Mouse (Mus musculus): ENCODE measurements around the gene Irf9. TPM values are rescaled to one million over a fixed set of nuclear protein-coding genes. Genes with fewer than 3 reads are reported as not detected.

Gene Irf9
- polyA plus RNA-seq (2016; fragmentation: Nextera tagmentation; extraction: Ambion mirVana): 8.7 and 9.4 TPM in 2 replicates

DNA sequence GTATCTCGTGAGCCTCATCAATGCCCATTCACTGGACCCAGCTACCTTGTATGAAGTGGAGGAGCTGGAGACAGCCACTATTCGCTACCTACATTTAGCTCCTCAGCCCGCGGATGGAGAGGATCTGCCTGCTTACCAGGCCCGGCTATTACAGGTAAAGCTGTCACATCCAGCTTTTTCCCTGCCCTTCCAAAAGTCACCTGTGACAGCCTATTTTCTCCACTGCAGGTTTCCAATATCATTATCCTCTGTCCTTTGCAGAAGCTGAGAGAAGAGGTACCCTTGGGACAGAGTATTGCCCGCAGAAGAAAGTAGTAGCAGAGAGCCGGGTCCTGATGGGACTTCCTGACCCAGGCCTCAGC, at the start of gene Irf9:
Gene Irf9, plus strand, starts transcription at position 301 of the 362 bp plus-strand sequence.
- H3K36me3 ChIP-seq: peaks cover 84% of the 10 kb centered on the region
- WGBS: 86% methylated on average over 7 of the region's 7 CpGs
- no peaks in the 10 kb centered on the region for H3K27me3 ChIP-seq (replicated peaks)
- peaks cover 4% of the 10 kb centered on the region for H3K4me1 ChIP-seq (replicated peaks)
- H3K4me2 ChIP-seq: peak within 1 kb of the TSS; percentile 69
- H3K9me3 ChIP-seq (replicated peaks): no peaks in the 10 kb centered on the region
- peak within 1 kb of the TSS; percentile 66 for H3K9ac ChIP-seq
- no peak for ATAC-seq (ENCODE audit: insufficient number of reproducible peaks, low FRiP score)
- H3K4me3 ChIP-seq: peak within 1 kb of the TSS; percentile 46
- H3K27ac ChIP-seq (ENCODE audit: poor library complexity, severe bottlenecking): peak within 1 kb of the TSS; percentile 68

DNA sequence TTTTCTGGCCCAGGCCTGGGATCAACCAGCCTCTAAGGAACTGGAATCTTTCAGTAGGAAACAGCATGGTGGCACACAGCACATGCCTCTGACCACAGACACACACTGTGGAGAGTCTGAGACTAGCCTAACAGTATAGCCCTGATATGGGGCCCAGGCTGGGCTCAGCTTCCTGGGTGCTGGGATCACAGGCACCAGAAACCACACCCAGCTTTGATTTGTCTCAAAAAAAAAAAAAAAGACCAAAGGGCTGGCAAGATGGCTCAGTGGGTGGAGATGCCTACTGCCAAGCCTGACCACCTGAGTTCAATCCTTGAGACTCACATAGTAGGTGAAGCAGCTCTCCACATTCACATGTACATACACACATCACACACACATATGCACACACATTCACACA, 48.7 kb upstream of the Irf9 start:
- Histone ChIP-seq H3K36me3 (peaks cover 7% of the 10 kb centered on the region), H3K27ac (ENCODE audit: poor library complexity, severe bottlenecking) (no peak overlapping the region), H3K9ac (no peak overlapping the region), H3K4me2 (no peak overlapping the region), H3K27me3 (replicated peaks) (no peaks in the 10 kb centered on the region), H3K4me3 (no peak overlapping the region), H3K9me3 (replicated peaks) (no peaks in the 10 kb centered on the region), H3K4me1 (replicated peaks) (peaks cover 6% of the 10 kb centered on the region; the same call in 1 of the 2 replicates)
- ATAC-seq (ENCODE audit: insufficient number of reproducible peaks, low FRiP score): no peak

DNA sequence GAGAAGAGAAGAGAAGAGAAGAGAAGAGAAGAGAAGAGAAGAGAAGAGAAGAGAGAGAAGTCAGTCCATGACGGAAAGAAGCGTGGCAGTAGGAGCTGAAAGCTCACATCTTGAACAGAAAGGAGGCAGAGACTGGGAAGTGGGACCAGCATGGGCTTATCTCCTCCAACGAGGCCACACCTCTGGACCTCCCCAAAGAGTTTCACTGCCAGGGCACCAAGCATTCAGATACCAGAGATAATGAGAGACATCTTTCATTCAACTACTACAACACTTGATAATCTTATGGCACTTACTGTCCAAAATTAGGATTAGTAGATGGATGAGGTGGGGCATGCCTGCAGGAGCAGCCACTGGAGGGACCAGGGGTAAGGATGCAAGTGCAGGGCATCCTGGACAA, 47.6 kb upstream of the Irf9 start:
- ATAC-seq (ENCODE audit: insufficient number of reproducible peaks, low FRiP score): no peak
- Histone ChIP-seq H3K9ac (no peak overlapping the region), H3K27me3 (replicated peaks) (no peaks in the 10 kb centered on the region), H3K4me3 (no peak overlapping the region), H3K4me1 (replicated peaks) (peaks cover 6% of the 10 kb centered on the region; the same call in 1 of the 2 replicates), H3K4me2 (no peak overlapping the region), H3K9me3 (replicated peaks) (no peaks in the 10 kb centered on the region), H3K36me3 (no peaks in the 10 kb centered on the region), H3K27ac (ENCODE audit: poor library complexity, severe bottlenecking) (no peak overlapping the region)
- 58% methylated on average over 3 of the region's 3 CpGs for WGBS

DNA sequence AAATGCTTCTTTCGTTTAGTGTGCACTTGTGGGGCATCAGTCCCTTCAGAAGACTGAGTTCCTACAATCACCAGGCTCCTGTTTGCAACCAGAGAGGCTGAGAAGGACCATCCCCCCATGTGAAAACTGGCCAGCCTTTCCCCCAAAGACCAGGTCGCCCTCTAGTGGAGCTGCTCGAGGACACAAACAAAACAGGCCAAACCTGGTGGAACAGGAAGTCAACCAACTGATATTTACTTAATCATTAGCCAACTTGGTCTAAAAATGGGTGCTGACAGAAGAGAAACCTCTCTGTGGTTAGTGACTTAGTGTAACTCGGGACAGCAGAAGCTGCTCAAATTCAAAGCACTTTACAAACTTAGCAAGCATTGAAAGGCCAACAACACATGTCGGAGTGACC, 46.4 kb upstream of the Irf9 start:
- ATAC-seq (ENCODE audit: insufficient number of reproducible peaks, low FRiP score): no peak
- H3K9ac ChIP-seq: no peak overlapping the region
- no peak overlapping the region for H3K27ac ChIP-seq (ENCODE audit: poor library complexity, severe bottlenecking)
- no peaks in the 10 kb centered on the region for H3K27me3 ChIP-seq (replicated peaks)
- peaks cover 17% of the 10 kb centered on the region for H3K4me1 ChIP-seq (replicated peaks)
- H3K36me3 ChIP-seq: no peaks in the 10 kb centered on the region
- 25% methylated on average over 5 of the region's 5 CpGs for WGBS
- no peak overlapping the region for H3K4me3 ChIP-seq
- no peak overlapping the region for H3K4me2 ChIP-seq
- no peaks in the 10 kb centered on the region for H3K9me3 ChIP-seq (replicated peaks)

DNA sequence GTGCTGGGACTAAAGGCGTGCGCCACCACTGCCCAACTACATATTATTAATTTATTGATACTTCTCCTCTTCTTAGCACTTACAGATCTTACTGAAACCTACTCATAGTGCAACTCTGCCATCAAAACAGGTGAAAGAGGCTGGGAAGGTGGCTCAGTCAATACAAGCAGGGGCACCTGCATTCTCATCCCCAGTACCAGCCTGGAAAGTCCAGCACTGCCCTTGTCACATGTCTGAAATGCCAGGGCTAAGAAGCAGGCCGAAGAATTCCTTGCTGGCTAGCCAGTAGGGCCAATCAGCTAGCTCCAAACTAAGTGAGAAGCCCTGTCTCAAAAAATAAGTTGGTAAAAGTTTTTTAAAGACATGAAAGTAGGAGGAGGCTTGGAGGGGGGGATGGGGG, 45.8 kb upstream of the Irf9 start:
- 84% methylated on average over 3 of the region's 3 CpGs for WGBS
- Histone ChIP-seq H3K4me3 (no peak overlapping the region), H3K4me2 (no peak overlapping the region), H3K9me3 (replicated peaks) (no peaks in the 10 kb centered on the region), H3K9ac (no peak overlapping the region), H3K4me1 (replicated peaks) (peaks cover 20% of the 10 kb centered on the region), H3K27me3 (replicated peaks) (no peaks in the 10 kb centered on the region), H3K27ac (ENCODE audit: poor library complexity, severe bottlenecking) (no peak overlapping the region), H3K36me3 (peaks cover under 1% of the 10 kb centered on the region; the same call in 1 of the 2 replicates)
- ATAC-seq (ENCODE audit: insufficient number of reproducible peaks, low FRiP score): no peak

DNA sequence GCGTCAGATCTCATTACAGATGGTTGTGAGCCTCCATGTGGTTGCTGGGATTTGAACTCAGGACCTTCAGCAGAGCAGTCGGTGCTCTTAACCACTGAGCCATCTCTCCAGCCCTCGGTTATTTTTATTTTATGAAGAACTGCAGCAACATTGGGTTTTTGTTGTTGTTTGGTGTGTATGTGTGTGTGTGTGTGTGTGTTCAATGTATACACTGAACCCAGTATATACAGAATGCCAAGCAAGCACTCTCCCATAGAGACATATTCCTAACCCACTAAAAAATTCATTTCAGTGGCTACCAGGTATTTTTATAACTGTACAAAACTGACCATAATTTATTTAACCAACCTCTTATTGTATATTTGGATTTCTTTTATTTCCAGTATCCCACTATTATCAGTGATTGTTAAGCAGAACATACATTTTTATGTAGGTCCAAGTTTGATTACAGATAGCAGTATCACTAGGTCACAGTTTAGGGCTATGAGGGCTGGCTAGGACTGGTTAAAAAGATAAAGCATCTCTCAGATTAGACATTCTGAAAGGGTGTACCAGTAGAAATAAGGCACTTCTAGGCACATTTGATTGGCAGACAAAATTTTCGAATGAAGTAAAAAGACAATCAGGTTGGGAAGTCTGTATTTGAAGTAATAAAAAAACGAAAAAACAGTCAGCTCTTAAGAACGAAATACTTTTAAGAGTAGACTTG, 44.5 kb upstream of the Irf9 start:
- H3K9ac ChIP-seq: no peak overlapping the region
- H3K4me3 ChIP-seq: no peak overlapping the region

DNA sequence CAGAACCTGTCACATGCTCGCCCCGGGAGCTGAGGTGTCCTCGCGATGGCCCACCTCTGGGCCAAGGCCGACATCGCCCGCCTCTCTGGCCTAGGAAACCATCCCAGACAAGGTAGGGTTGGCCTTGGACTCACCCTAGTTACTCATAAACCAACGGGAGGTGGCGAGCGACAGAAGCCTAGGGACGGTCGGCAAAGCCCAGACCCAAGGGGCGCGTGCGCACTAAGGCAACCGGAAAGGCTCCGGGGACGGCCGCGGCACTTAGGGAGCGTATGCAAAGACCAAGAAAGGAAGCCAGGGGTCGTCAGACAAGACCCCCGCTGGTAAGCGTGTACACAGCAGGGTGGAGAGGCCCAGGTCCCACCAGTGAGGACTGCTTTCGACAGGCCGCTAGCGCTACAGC, 43.6 kb upstream of the Irf9 start, which contains the start of gene Dcaf11:
Gene Dcaf11, plus strand, starts transcription at position 208 of the 403 bp plus-strand sequence.
- H3K4me2 ChIP-seq: peak within 1 kb of the TSS; percentile 86
- H3K27me3 ChIP-seq (replicated peaks): no peaks in the 10 kb centered on the region
- 0% methylated on average over 27 of the region's 27 CpGs for WGBS
- H3K27ac ChIP-seq (ENCODE audit: poor library complexity, severe bottlenecking): peak within 1 kb of the TSS; percentile 98
- peaks cover 22% of the 10 kb centered on the region for H3K36me3 ChIP-seq
- peak; percentile 86 for ATAC-seq (ENCODE audit: insufficient number of reproducible peaks, low FRiP score)
- peak within 1 kb of the TSS; percentile 69 for H3K4me3 ChIP-seq
- no peaks in the 10 kb centered on the region for H3K9me3 ChIP-seq (replicated peaks)
- peak within 1 kb of the TSS; percentile 81 for H3K9ac ChIP-seq
- peaks cover 20% of the 10 kb centered on the region for H3K4me1 ChIP-seq (replicated peaks)

More for the DNA sequence above, 44.5 kb upstream of the Irf9 start:
- ATAC-seq (ENCODE audit: insufficient number of reproducible peaks, low FRiP score): no peak
- peaks cover 13% of the 10 kb centered on the region for H3K36me3 ChIP-seq
- H3K27me3 ChIP-seq (replicated peaks): no peaks in the 10 kb centered on the region
- no peak overlapping the region for H3K4me2 ChIP-seq
- H3K4me1 ChIP-seq (replicated peaks): peaks cover 20% of the 10 kb centered on the region
- H3K9me3 ChIP-seq (replicated peaks): no peaks in the 10 kb centered on the region
- H3K27ac ChIP-seq (ENCODE audit: poor library complexity, severe bottlenecking): no peak overlapping the region
- WGBS: 50% methylated on average over 6 of the region's 6 CpGs

DNA sequence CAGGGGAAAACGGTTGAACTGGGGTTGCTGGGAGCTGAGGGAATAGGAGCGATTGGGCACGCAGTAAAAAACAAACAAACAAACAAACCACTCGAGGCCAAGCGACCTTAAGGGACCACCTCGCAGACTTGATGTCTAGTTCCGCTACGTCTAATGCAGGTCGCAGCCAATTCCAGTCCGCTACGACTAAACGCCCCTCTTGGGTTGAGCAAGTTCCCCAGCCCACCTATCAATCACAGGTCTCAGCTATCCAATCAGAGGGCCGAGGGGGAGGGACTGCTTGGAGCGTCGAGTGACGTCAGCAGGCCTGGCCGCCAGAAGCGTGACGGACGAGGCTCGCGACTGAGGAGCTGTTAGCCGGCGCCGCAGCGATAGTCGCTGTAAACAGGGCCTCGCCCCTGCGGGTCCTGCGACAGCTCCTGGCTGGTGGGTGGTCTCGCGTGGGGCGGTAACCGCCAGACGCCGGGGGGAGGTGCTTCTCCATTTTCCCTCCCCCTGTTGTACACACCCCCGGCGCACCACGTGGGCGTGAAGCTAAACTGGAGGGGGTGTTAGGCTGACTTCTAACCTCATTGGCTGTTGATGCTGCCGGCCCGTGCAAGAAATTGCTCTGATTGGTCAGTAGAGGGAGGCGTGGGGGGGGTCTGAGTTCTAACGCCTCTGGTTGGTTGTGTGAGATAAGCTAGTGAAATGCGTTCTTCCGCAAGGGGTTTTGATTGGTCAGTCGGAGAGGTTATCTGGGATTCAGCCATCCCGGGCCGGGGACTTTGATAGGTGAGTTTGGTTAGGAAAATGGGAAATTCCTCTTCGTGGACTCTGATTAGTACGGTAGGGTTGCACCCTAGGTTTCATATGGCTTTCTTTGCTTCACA, 42.9 kb upstream of the Irf9 start, which contains the start of gene A730061H03Rik:
Gene A730061H03Rik, minus strand, starts transcription at position 205 of the 872 bp plus-strand sequence.
- WGBS: under 1% methylated on average over 51 of the region's 51 CpGs
- H3K27me3 ChIP-seq (replicated peaks): no peaks in the 10 kb centered on the region
- ATAC-seq (ENCODE audit: insufficient number of reproducible peaks, low FRiP score): peak; percentile 96
- H3K4me1 ChIP-seq (replicated peaks): peaks cover 20% of the 10 kb centered on the region
- peak within 1 kb of the TSS; percentile 69 for H3K4me3 ChIP-seq
- peaks cover 28% of the 10 kb centered on the region for H3K36me3 ChIP-seq
- no peaks in the 10 kb centered on the region for H3K9me3 ChIP-seq (replicated peaks)
- H3K4me2 ChIP-seq: peak within 1 kb of the TSS; percentile 86
- peak within 1 kb of the TSS; percentile 98 for H3K27ac ChIP-seq (ENCODE audit: poor library complexity, severe bottlenecking)
- peak within 1 kb of the TSS; percentile 81 for H3K9ac ChIP-seq

DNA sequence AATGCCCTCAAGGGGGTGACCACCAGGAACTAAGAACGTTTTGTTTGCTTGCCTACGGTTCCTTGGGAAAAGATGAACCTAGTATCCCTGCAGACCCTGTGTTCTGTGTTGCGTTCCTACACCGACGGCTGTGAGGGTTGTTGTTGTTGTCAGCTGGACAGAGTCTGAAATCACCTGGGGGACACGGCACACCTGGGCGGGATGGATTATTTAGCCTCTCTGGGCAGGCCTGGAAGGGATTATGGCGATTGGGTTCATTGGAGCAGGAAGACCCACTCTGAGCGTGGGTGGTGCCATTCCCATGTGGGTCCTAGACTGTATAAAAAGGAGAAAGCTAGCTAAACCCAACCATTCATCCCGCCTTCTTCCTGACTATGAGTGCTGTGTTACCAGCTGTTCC, 41.5 kb upstream of the Irf9 start:
- H3K4me2 ChIP-seq: peak overlapping the region; percentile 86

DNA sequence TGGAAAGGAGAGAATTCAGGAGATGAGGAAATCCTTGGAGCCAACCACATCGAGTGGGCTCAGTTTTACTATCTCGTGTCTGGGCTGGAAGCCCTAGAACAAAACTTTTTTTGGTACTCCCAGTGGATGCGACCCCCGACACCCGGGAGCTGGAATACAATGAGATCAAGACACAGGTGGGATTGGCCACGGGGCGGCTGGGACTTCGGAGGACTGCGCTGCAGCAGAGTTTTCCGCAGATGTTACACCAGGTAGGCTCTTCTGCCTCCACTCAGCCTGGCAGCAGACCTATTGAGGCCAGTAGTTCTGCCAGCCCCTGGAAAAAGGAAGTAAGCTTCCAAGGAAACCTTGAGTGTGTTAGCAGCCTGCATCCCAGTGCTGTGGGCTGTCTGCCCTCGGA, 40.1 kb upstream of the Irf9 start:
- Histone ChIP-seq H3K27me3 (replicated peaks) (no peaks in the 10 kb centered on the region), H3K4me3 (no peak overlapping the region), H3K9ac (no peak overlapping the region), H3K27ac (ENCODE audit: poor library complexity, severe bottlenecking) (no peak overlapping the region), H3K9me3 (replicated peaks) (no peaks in the 10 kb centered on the region), H3K4me2 (no peak overlapping the region), H3K36me3 (peaks cover 55% of the 10 kb centered on the region), H3K4me1 (replicated peaks) (peaks cover 14% of the 10 kb centered on the region)
- ATAC-seq (ENCODE audit: insufficient number of reproducible peaks, low FRiP score): no peak
- WGBS: 86% methylated on average over 11 of the region's 11 CpGs

More for the DNA sequence above, 41.5 kb upstream of the Irf9 start:
- Histone ChIP-seq H3K27me3 (replicated peaks) (no peaks in the 10 kb centered on the region), H3K9me3 (replicated peaks) (no peaks in the 10 kb centered on the region), H3K27ac (ENCODE audit: poor library complexity, severe bottlenecking) (no peak overlapping the region), H3K9ac (no peak overlapping the region), H3K4me3 (no peak overlapping the region), H3K4me1 (replicated peaks) (peaks cover 17% of the 10 kb centered on the region), H3K36me3 (peaks cover 42% of the 10 kb centered on the region)
- ATAC-seq (ENCODE audit: insufficient number of reproducible peaks, low FRiP score): no peak
- 89% methylated on average over 10 of the region's 10 CpGs for WGBS

DNA sequence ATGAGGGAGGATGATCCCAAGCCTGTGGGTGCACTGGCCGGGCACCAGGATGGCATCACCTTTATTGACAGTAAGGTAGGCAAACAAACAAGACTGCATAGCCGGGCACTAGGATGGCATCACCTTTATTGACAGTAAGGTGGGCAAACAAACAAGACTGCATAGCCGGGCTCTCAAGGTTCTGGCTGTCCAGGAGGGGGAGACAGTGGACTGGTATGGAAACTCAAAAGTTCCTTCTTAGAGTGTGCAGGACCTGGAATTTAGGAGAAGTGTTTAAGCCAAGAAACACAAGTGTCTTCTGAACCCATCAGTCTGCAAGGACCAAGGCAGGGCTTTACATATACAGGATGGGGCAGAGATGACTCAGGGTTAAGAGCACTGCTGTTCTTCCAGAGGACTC, 37.6 kb upstream of the Irf9 start:
- WGBS: 82% methylated on average over 3 of the region's 3 CpGs
- no peak overlapping the region for H3K27ac ChIP-seq (ENCODE audit: poor library complexity, severe bottlenecking)
- H3K4me3 ChIP-seq: no peak overlapping the region
- H3K36me3 ChIP-seq: peaks cover 78% of the 10 kb centered on the region
- no peaks in the 10 kb centered on the region for H3K9me3 ChIP-seq (replicated peaks)
- H3K27me3 ChIP-seq (replicated peaks): no peaks in the 10 kb centered on the region
- peaks cover 23% of the 10 kb centered on the region for H3K4me1 ChIP-seq (replicated peaks)
- H3K4me2 ChIP-seq: no peak overlapping the region
- no peak overlapping the region for H3K9ac ChIP-seq
- no peak for ATAC-seq (ENCODE audit: insufficient number of reproducible peaks, low FRiP score)

Data from heart, embryonic 12.5 days (tissue).